Mouse (Mus musculus) cortical plate, adult 2 months (tissue): Measurements from ENCODE around the gene Avil.

ENCODE experiments used
- CTCF ChIP-seq: fragments of 200-500 bp; IDR thresholded peaks from 2 replicates; pipeline ENCODE4 v1.5.1; 2011; ENCODE audit warnings: mild to moderate bottlenecking, control low read depth, low read length; ENCODE audit not compliant: insufficient read depth; ENCODE audit errors: extremely low read depth
- POLR2A ChIP-seq: fragments of 200-500 bp; IDR thresholded peaks from 2 replicates; pipeline ENCODE4 v1.6.1; 2011; ENCODE audit warnings: mild to moderate bottlenecking, low read length, control low read depth; ENCODE audit not compliant: insufficient read depth; ENCODE audit errors: extremely low read depth

DNA sequence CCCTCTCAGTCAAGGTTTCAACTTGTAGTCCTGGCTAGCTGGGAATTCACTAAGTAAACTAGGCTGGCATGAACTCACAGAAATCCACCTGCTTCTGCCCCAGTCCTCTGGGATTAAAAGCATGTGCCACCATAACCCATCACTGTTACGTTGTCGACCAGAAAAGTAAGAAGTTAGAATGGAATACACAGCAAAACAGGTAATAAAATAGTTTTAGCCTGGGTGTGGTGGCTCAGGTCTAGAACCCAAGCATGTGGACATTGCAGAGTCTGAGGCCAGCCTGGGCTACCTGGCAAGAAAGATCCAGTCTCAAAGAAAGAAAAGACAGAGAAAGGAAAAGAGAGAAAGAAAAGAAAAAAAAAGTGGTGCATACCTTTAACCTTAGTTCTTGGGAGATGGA is 61.0 kb downstream of the Avil start:
- TF ChIP-seq POLR2A (no peak), CTCF (no peak)
